Comparison of ENCODE assay signal across 15 mouse cellular contexts in genomic region chr13:45614762-45615161, GRCm38 (mm10).
DNase-seq lines count a peak whose midpoint lies in the region; ATAC-seq lines count a peak whose summit lies in the region.
"Had no signal": no experiment of that assay in that cellular context is flagged by ENCODE, and none has a peak within 500 bp of the region (broad histone marks: within the 10 kb centered on the region; RNA-seq: fewer than 3 reads in every experiment).

No protein-coding gene starts in this region.

- peak; percentile 69 for ATAC-seq in frontal cortex, adult (ENCODE audit: low TSS enrichment)

- peak; percentile 54 for DNase-seq in layer of hippocampus, adult 9-11 months
- no peak for DNase-seq in layer of hippocampus, postnatal 25 days (ENCODE audit: extremely low spot score in 1 of 2, low spot score in 1 of 2)
- peak; percentile 72 to 86 for DNase-seq in left cerebral cortex, postnatal 14 days (ENCODE audit: low spot score in 2 of 2)
- peak; percentile 5 for DNase-seq in splenic B cell, adult 2 months (ENCODE audit: low read depth, low spot score)
- DNase-seq in embryo, embryonic 9.5 days (ENCODE audit: extremely low spot score), result no peak
- no peak for DNase-seq in ovary, postnatal 14 days (ENCODE audit: low spot score)
- DNase-seq: adrenal gland, postnatal 14 days; cerebellum, adult 18-20 months; gastrocnemius, postnatal 14 days; heart, postnatal 10 days; kidney, postnatal 14 days; spleen, adult 18-20 months had no signal

- no peaks in the 10 kb centered on the region for H3K36me3 ChIP-seq in splenic B cell, adult 2 months (ENCODE audit: control insufficient read depth, insufficient read depth, low read length, poor library complexity, severe bottlenecking)
- H3K36me3 ChIP-seq: limb, embryonic 12.5 days; neural tube, embryonic 13.5 days had no signal

- H3K27me3 ChIP-seq in splenic B cell, adult 2 months (ENCODE audit: control insufficient read depth, insufficient read depth, low read length, poor library complexity, severe bottlenecking), result no peaks in the 10 kb centered on the region
- H3K27me3 ChIP-seq: limb, embryonic 12.5 days; neural tube, embryonic 13.5 days had no signal

- intact Hi-C loops in left cerebral cortex, postnatal 14 days (cut with DNase I), result no loop called here

Comparison
In these comparisons a context has a peak if more than half of its experiments do, and no peak if none do; other contexts are left out.
1. DNase-seq: peak in layer of hippocampus, adult 9-11 months (single experiment), left cerebral cortex, postnatal 14 days (2 of 2) and splenic B cell, adult 2 months (single experiment); none in layer of hippocampus, postnatal 25 days (0 of 2), embryo, embryonic 9.5 days (single experiment) and ovary, postnatal 14 days (single experiment).